Mouse (Mus musculus) thymus, postnatal 14 days (tissue): ENCODE measurements around the gene Rft1.
A peak's percentile ranks its signal among the peaks of the same experiment; 100 is the strongest.
"Not testable (repeated sequence)": the region's sequence is repeated elsewhere in the genome, so short reads cannot be mapped to it uniquely, and the experiment has no call there.

Source experiments
- DNase-seq: peaks from one replicate; pipeline ENCODE4 v3.0.0; 2021

The Rft1 gene

DNA sequence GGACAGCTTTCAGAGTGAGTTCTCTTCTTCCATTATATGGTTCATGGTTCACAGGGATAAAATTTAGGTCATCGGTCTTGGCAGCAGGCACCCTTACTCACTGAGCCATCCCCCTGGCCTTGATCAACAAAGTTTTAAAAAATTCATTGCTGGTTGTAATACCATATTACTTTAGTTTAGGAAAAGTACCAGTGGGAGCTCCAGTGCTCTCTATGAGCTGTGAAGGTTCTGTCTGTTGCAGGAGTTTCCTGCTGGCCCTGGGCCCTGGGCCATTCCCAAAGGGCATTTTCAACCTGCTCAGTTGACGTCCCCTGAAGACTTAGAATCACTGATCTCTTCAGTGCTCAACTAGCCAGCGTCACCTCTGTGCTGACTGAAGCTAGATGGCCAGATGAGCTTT, 28.0 kb downstream of the Rft1 start:
- no peak for DNase-seq

GRCm38 (mm10) chr14:30690685-30691084, 36.5 kb downstream of the Rft1 start:
- no peak for DNase-seq

- DNase-seq: no peak
Observed at GRCm38 (mm10) chr14:30692439-30692838, 38.3 kb downstream of the Rft1 start.

- DNase-seq: no peak
Observed at GRCm38 (mm10) chr14:30694786-30695185, 40.6 kb downstream of the Rft1 start.

DNA sequence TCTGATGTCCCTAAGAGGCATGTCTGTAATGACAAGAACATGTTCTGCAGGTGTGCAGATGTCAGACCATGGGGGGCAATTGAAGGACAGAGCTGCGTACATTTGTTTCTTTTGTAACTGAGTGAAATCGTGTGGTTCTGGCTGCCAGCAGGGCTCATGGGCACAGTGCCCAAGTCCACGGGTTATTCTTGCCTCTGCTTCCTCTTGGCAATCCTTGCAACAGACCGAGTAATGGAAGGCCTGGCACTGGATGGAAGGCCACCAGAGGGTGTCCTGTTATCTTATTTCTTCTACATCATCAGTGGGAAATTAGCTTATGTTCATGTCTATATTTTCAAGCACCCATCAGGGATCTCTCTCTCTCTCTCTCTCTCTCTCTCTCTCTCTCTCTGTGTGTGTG, 41.4 kb downstream of the Rft1 start:
- no peak for DNase-seq

GRCm38 (mm10) chr14:30697407-30698052, 43.4 kb downstream of the Rft1 start:
- DNase-seq: no peak

DNA sequence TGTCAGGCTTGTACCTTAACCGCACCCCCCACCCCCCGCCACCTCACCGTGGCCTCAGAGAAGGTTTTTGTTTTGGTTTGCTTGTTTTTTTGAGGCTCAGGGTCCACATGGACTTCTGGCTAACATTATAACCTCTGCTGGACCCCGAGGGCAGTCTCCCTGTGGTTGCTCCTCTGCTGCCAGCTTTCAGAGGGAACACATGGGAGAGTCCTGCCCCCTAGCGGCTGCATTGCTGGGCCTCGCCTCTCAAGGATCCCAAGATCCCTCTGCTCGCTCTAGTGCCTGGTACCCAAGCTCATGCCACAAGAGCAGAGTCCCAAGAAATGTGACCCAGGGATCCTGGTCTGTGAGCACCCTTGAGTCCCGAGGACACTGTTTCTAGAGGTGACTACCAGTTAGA, 45.5 kb downstream of the Rft1 start:
- peak; percentile 60 for DNase-seq

- no peak for DNase-seq
Observed at GRCm38 (mm10) chr14:30702512-30702911, 48.4 kb downstream of the Rft1 start.

DNA sequence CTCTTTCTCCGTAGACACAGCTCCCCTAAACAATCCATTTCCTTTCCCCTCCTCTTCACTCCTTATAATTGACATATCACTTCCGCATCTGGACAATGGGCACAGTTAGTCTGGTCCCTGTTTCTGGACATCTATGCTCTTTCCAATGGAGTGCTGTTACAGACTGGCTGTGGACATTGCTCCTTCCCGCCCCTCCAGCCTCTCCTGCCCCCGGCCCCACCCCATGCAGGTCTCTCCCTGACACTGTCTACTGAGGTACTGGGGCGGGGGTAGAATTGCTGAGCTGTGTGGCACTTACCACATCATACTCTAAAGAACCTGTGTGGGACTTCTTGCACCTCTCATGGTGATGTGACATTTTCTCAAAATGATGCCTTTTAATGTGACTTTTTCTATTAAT, 48.9 kb downstream of the Rft1 start:
- no peak for DNase-seq

- no peak for DNase-seq
Observed at GRCm38 (mm10) chr14:30704098-30704855, 50.1 kb downstream of the Rft1 start.

DNA sequence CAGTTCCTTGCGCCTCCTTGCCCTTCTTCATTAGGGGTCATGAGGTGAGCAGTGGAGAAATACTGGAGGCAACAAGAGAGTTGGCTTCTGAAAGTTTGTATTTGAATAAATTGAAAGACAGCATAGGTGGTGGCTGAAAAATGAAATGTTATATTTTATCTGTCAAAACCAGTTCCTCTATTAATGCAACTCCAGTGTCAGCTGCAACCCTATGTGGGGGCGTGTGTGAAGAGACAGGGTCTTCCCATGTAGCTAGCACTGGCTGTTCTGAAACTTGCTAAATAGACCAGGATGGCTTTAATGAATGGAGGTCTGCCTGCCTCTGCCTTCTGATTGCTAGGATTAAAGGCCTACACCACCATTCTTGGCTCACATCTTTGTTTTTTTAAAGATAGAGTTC, 57.7 kb downstream of the Rft1 start:
- DNase-seq: no peak

- DNase-seq: no peak
Observed at GRCm38 (mm10) chr14:30713769-30714168, 59.6 kb downstream of the Rft1 start.

- DNase-seq: no peak
Observed at GRCm38 (mm10) chr14:30714799-30715617, 60.8 kb downstream of the Rft1 start, which contains the start of gene Sfmbt1. Sfmbt1 (plus strand) TSS chr14:30714849.

DNA sequence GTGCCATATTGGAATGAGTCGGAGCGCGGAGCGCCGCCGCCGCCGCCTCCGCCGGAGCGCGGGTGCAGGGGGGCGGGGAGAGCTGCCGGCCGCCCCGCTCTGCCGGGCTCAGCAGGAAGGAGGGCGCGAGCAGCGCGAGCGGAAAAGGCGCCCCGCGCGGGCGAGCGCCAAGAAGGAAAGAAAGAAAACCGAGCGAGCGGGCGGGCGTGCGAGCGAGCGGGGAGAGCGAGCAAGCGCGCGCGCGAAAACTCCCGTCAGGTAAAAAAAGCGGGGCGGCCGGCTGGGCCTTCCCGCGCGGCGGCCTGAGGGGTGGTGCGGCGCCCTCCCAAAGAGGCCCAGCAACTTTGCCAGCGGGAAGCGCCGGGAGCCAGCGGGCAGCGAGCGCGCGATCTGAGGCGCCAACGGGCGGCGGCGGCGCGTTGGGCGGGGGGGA, 61.5 kb downstream of the Rft1 start:
- peak; percentile 88 for DNase-seq

DNA sequence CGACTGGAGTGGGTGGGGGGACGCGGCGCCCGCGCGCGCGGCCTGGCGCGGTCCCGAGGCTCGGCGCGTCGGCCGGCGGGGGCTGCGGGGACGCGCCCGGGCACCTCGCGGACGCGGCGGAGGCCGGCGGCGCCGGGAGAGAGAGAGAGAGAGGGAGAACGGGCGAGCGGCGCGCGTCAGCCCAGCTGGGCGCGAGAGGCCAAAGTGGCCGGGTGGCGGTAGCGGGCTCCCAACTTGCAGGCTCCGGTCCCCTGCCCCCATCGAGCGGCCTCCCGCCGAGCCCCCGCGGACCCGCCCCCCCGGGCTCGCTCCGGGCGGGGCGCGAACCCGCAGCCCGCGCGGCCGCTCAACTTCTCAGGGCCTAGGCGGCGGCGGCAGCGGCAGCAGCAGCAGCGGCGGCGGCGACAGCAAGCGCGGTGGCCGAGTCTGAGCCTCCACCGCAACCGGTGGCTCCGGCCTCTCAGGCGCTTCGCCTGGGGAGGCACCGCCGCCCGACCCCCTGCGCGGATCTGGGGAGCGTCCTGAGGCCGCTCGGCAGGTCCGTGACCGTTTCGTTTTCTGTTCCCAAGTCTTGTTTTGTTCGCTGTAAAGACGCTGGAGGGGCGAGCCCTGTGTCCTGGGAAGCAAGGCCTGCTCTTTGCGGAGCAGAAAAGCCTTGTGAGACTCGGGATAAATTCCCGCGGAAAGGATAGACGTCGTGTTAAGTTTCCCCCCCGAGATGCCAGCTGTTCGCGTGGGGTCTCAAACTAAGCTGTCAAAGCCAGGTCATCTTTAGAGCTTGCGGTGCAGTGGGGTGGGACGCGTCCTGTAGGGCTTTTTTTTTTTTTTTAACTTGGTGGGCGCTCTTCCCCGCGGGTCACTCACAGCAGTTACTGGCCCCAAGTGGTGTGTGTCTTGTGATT, 62.1 kb downstream of the Rft1 start:
- DNase-seq: peak; percentile 64

DNA sequence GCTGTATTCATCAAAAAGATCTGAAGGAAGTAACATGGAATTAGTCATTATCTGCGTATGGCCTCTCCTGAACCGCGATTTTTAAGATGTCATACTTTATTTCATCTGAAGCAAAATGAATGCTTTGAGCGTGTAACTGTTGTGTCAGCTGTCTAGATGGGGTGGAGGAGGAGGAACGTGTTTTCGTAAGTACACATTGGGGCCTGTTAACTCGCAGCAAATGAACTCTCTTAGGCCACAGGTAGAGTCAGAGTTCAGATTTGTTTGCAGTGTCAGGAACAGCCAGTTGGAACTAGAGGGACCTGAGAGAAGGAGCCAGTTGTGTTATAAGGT, 62.8 kb downstream of the Rft1 start:
- peak; percentile 12 for DNase-seq

DNA sequence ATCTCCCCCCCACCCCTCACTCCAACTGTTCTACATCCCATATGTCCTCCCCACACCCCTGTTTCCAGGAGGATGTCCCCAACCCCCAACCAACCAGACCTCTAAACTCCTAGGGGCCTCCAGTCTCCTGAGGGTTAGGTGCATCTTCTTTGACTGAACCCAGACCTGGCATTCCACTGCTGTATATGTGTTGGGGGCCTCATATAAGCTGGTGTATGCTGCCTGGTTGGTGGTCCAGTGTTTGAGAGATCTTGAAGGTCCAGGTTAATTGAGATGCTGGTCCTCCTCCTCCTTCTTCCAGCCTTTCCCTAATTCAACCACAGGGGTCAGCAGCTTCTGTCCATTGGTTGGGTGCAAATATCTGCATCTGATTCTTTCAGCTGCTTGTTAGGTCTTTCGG, 64.5 kb downstream of the Rft1 start:
- DNase-seq: not testable (repeated sequence)

GRCm38 (mm10) chr14:30719514-30719913, 65.4 kb downstream of the Rft1 start:
- DNase-seq: no peak

DNA sequence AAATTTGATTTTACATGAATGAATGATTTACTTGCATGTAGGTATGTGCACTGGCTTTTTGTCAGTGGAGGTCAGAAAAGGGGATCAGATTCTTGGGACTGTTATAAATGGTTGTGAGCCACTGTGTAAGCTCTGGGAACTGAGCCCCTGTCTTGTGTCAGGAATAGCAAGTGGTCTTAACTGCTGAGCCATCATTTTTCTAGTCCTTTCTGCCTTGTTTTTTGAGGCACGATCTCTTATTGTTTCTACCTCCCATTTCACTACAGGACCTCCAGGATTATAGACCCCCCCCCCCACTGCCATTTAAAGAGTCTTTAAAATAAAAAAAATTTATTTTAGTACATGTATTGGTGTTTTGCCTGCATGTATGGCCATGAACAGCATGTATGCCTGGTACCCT, 67.7 kb downstream of the Rft1 start:
- DNase-seq: no peak

GRCm38 (mm10) chr14:30722406-30722805, 68.2 kb downstream of the Rft1 start:
- no peak for DNase-seq

DNA sequence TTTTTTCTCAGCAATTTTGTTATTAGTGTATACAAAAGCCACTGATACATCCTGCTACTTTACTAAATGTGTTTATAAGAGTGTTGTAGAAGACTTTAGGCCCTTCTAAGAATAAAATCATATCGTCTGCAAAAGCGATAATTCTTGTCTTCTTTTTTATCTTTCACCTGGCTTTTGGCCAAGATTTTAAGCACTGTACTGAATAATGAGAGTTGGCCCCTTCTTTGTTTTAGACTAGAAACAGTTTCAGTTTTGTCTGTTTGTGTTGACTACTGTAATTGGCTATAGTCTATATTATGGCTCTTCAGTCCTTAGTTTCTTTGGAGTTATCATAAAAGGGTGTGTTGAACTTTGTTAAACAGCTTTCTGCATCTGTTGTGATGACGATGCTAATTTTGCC, 77.7 kb downstream of the Rft1 start:
- DNase-seq: no peak

- no peak for DNase-seq
Observed at GRCm38 (mm10) chr14:30734665-30735064, 80.5 kb downstream of the Rft1 start.

GRCm38 (mm10) chr14:30735810-30736209, 81.7 kb downstream of the Rft1 start:
- DNase-seq: no peak
